Mouse (Mus musculus): ENCODE measurements around the gene Gpr142. TPM values are rescaled to one million over a fixed set of nuclear protein-coding genes. Genes with fewer than 3 reads are reported as not detected.

Gpr142 gene
- polyA plus RNA-seq, 1 experiment: 0.10 TPM

DNA sequence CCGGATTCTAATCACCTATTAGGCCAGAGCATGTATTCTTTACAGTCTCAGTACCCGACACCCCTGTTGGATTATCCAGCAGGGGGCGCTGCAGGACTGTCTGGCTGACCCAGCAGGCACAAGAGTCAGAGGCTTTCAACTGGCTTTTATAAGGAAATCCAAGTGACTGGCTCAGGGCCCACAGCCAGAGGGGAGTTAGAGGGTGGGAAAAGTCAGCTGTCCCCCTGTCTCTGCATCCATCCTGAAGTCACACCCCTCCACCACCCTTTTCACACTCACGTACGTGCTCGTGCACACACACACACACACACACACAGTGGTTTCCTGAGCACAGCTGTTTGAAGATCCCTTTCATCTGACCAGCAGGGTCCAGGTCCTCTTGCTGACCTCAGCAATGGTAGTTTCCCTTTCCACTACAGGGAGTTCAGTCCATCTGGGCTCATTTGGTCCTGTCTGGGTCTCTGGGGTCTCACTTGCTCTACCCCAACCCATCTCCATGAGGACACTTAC, 14.1 kb downstream of the Gpr142 start:
- H3K27me3 ChIP-seq (ENCODE audit: control insufficient read depth, insufficient read depth, low read length): no peaks in the 10 kb centered on the region
- H3K36me3 ChIP-seq (ENCODE audit: control insufficient read depth, insufficient read depth, low read length): no peaks in the 10 kb centered on the region
- no peak overlapping the region for H3K4me3 ChIP-seq (ENCODE audit: low read depth, low read length)
- 25% methylated on average over 6 of the region's 6 CpGs for WGBS
- H3K4me1 ChIP-seq (ENCODE audit: control insufficient read depth, insufficient read depth, insufficient read length, low read length): peaks cover 4% of the 10 kb centered on the region
- TF ChIP-seq CTCF (IDR thresholded peaks at IDR 0.05; ENCODE audit: extremely low read depth, insufficient read length, insufficient replicate concordance, low read depth, low read length): peak; percentile 86; the same call in 1 of the 2 replicates
- no peak for TF ChIP-seq POLR2A (IDR thresholded peaks at IDR 0.05; ENCODE audit: low read depth, low read length)
- H3K27ac ChIP-seq (ENCODE audit: insufficient read depth, low read depth, low read length): no peak overlapping the region

- Histone ChIP-seq H3K36me3 (ENCODE audit: control insufficient read depth, insufficient read depth, low read length) (no peaks in the 10 kb centered on the region), H3K4me1 (ENCODE audit: control insufficient read depth, insufficient read depth, insufficient read length, low read length) (peaks cover 4% of the 10 kb centered on the region), H3K4me3 (ENCODE audit: low read depth, low read length) (no peak overlapping the region), H3K27me3 (ENCODE audit: control insufficient read depth, insufficient read depth, low read length) (no peaks in the 10 kb centered on the region), H3K27ac (ENCODE audit: insufficient read depth, low read depth, low read length) (no peak overlapping the region)
- TF ChIP-seq CTCF (IDR thresholded peaks at IDR 0.05; ENCODE audit: extremely low read depth, insufficient read length, insufficient replicate concordance, low read depth, low read length) (no peak), POLR2A (IDR thresholded peaks at IDR 0.05; ENCODE audit: low read depth, low read length) (no peak)
- WGBS: 66% methylated on average over 11 of the region's 11 CpGs
Measured at GRCm38 (mm10) chr11:114814873-114815592, 16.3 kb downstream of the Gpr142 start.

DNA sequence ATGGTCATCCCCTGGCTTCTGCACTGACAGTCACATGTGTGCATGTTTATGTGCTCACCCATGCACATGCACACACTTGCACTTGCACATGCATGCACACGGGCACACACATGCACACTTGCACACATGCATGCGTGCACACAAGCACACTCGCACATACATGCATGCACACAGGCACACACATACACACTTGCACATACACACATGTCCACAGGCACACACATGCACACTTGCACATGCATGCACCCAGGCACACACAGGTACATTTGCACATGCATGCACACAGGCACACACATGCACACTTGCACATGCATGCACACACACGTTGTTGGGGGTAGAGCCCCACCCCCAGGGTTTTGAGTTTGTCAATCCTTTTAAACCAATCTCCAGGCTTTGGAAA, 18.2 kb downstream of the Gpr142 start:
- no peak overlapping the region for H3K4me3 ChIP-seq (ENCODE audit: low read depth, low read length)
- H3K27ac ChIP-seq (ENCODE audit: insufficient read depth, low read depth, low read length): no peak overlapping the region
- no peaks in the 10 kb centered on the region for H3K36me3 ChIP-seq (ENCODE audit: control insufficient read depth, insufficient read depth, low read length)
- peaks cover 4% of the 10 kb centered on the region for H3K4me1 ChIP-seq (ENCODE audit: control insufficient read depth, insufficient read depth, insufficient read length, low read length)
- WGBS: 88% methylated on average over 4 of the region's 4 CpGs
- no peaks in the 10 kb centered on the region for H3K27me3 ChIP-seq (ENCODE audit: control insufficient read depth, insufficient read depth, low read length)
- TF ChIP-seq CTCF (IDR thresholded peaks at IDR 0.05; ENCODE audit: extremely low read depth, insufficient read length, insufficient replicate concordance, low read depth, low read length) (no peak), POLR2A (IDR thresholded peaks at IDR 0.05; ENCODE audit: low read depth, low read length) (no peak)

DNA sequence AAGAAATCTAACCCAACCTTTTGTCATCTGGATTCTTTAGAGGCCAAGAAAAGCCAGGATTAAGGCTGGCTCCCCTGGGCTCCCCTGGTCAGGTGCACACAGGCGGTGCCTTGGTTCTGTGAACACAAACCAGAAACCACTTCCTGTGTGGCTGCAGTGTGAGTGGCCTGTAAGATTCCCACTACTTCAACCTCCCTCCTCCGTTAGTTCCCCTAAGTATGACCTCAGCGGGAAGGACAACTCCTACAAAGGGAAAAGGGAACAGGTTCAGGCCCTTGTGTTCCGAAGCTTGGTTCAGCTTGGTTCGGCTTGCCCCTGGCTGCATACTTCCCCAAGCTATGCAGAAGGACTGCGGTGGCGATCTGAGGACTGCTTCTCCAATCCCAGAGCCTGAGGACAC, 19.5 kb downstream of the Gpr142 start:
- Histone ChIP-seq H3K27ac (ENCODE audit: insufficient read depth, low read depth, low read length) (no peak overlapping the region), H3K4me1 (ENCODE audit: control insufficient read depth, insufficient read depth, insufficient read length, low read length) (peaks cover 4% of the 10 kb centered on the region), H3K4me3 (ENCODE audit: low read depth, low read length) (no peak overlapping the region), H3K36me3 (ENCODE audit: control insufficient read depth, insufficient read depth, low read length) (no peaks in the 10 kb centered on the region), H3K27me3 (ENCODE audit: control insufficient read depth, insufficient read depth, low read length) (peaks cover under 1% of the 10 kb centered on the region; the same call in 1 of the 2 replicates)
- TF ChIP-seq POLR2A (IDR thresholded peaks at IDR 0.05; ENCODE audit: low read depth, low read length) (no peak), CTCF (IDR thresholded peaks at IDR 0.05; ENCODE audit: extremely low read depth, insufficient read length, insufficient replicate concordance, low read depth, low read length) (no peak)
- 87% methylated on average over 7 of the region's 7 CpGs for WGBS

- H3K36me3 ChIP-seq (ENCODE audit: control insufficient read depth, insufficient read depth, low read length): no peaks in the 10 kb centered on the region
- no peak overlapping the region for H3K4me3 ChIP-seq (ENCODE audit: low read depth, low read length)
- TF ChIP-seq CTCF (IDR thresholded peaks at IDR 0.05; ENCODE audit: extremely low read depth, insufficient read length, insufficient replicate concordance, low read depth, low read length) (no peak), POLR2A (IDR thresholded peaks at IDR 0.05; ENCODE audit: low read depth, low read length) (no peak)
- peaks cover 4% of the 10 kb centered on the region for H3K4me1 ChIP-seq (ENCODE audit: control insufficient read depth, insufficient read depth, insufficient read length, low read length)
- 60% methylated on average over 2 of the region's 2 CpGs for WGBS
- no peak overlapping the region for H3K27ac ChIP-seq (ENCODE audit: insufficient read depth, low read depth, low read length)
- peaks cover 3% of the 10 kb centered on the region; the same call in 1 of the 2 replicates for H3K27me3 ChIP-seq (ENCODE audit: control insufficient read depth, insufficient read depth, low read length)
Measured at GRCm38 (mm10) chr11:114819110-114819509, 20.4 kb downstream of the Gpr142 start.

DNA sequence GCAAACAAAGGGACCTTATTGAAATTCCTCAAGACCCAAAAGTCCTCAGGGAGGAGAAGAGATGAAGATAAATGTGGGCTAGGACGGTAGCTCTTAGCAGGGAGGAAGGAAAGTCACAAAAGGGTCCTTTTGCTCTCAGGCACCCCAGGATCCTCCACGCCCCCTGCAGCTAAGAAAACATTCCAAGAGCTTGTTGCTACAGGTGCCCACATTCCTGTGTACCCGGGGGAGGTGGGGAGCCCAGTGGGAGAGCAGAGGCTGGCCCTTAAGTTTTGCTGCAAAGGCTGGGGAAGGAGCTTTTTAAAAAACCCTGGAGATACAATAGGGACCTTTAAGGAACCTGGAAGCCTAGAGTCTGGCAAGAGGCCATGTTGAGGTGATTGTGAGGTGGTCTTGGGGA, 21.7 kb downstream of the Gpr142 start:
- 52% methylated on average over 3 of the region's 3 CpGs for WGBS
- Histone ChIP-seq H3K4me1 (ENCODE audit: control insufficient read depth, insufficient read depth, insufficient read length, low read length) (no peaks in the 10 kb centered on the region), H3K27me3 (ENCODE audit: control insufficient read depth, insufficient read depth, low read length) (peaks cover 3% of the 10 kb centered on the region; the same call in 1 of the 2 replicates), H3K36me3 (ENCODE audit: control insufficient read depth, insufficient read depth, low read length) (no peaks in the 10 kb centered on the region), H3K27ac (ENCODE audit: insufficient read depth, low read depth, low read length) (no peak overlapping the region), H3K4me3 (ENCODE audit: low read depth, low read length) (no peak overlapping the region)
- TF ChIP-seq CTCF (IDR thresholded peaks at IDR 0.05; ENCODE audit: extremely low read depth, insufficient read length, insufficient replicate concordance, low read depth, low read length) (no peak), POLR2A (IDR thresholded peaks at IDR 0.05; ENCODE audit: low read depth, low read length) (no peak)

- Histone ChIP-seq H3K27me3 (ENCODE audit: control insufficient read depth, insufficient read depth, low read length) (peaks cover 3% of the 10 kb centered on the region; the same call in 1 of the 2 replicates), H3K27ac (ENCODE audit: insufficient read depth, low read depth, low read length) (no peak overlapping the region), H3K4me3 (ENCODE audit: low read depth, low read length) (no peak overlapping the region), H3K4me1 (ENCODE audit: control insufficient read depth, insufficient read depth, insufficient read length, low read length) (no peaks in the 10 kb centered on the region), H3K36me3 (ENCODE audit: control insufficient read depth, insufficient read depth, low read length) (no peaks in the 10 kb centered on the region)
- 66% methylated on average over 1 of the region's 1 CpGs for WGBS
- no peak for TF ChIP-seq POLR2A (IDR thresholded peaks at IDR 0.05; ENCODE audit: low read depth, low read length)
Measured at GRCm38 (mm10) chr11:114821325-114821724, 22.6 kb downstream of the Gpr142 start.
